8 mouse cellular contexts compared by ENCODE assay signal in genomic region chr8:127440161-127440833, GRCm38 (mm10).
DNase-seq lines count a peak whose midpoint lies in the region; ATAC-seq lines count a peak whose summit lies in the region.

No protein-coding gene starts in this region.

- WGBS in hindbrain, embryonic 13.5 days: 74% methylated on average over 9 of the region's 9 CpGs
- WGBS in hindbrain, embryonic 11.5 days: 80% methylated on average over 9 of the region's 9 CpGs
- 66% methylated on average over 9 of the region's 9 CpGs for WGBS in liver, embryonic 12.5 days (ENCODE audit: insufficient replicate concordance)

- ATAC-seq in hindbrain, embryonic 13.5 days (ENCODE audit: low FRiP score): no peak
- ATAC-seq in hindbrain, embryonic 11.5 days (ENCODE audit: low FRiP score): no peak; the same call in 1 of the 2 replicates
- ATAC-seq in inflammation-experienced regulatory T-cells, adult 6 months: peak; percentile 24
- no peak for ATAC-seq in liver, embryonic 12.5 days

- no peak for DNase-seq in hindbrain, embryonic 11.5 days (ENCODE audit: low spot score)
- peak; percentile 39 for DNase-seq in adipocyte (ENCODE audit: low spot score)
- DNase-seq in thymus, postnatal 4 days: no peak
- DNase-seq in urinary bladder, adult 18-20 months (ENCODE audit: low spot score in 2 of 2): no peak
- no peak for DNase-seq in adrenal gland, postnatal 4 days (ENCODE audit: low spot score in 2 of 2)

- H3K9me3 ChIP-seq in hindbrain, embryonic 13.5 days: no peaks in the 10 kb centered on the region
- no peaks in the 10 kb centered on the region for H3K9me3 ChIP-seq in hindbrain, embryonic 11.5 days (ENCODE audit: control insufficient read depth, low read length)
- no peaks in the 10 kb centered on the region for H3K9me3 ChIP-seq in liver, embryonic 12.5 days (replicated peaks)

- H3K4me3 ChIP-seq in hindbrain, embryonic 13.5 days: no peak overlapping the region
- H3K4me3 ChIP-seq in hindbrain, embryonic 11.5 days (ENCODE audit: low read depth, low read length): no peak overlapping the region
- H3K4me3 ChIP-seq in liver, embryonic 12.5 days: no peak overlapping the region

- no peak overlapping the region for H3K9ac ChIP-seq in hindbrain, embryonic 13.5 days
- no peak overlapping the region for H3K9ac ChIP-seq in hindbrain, embryonic 11.5 days (ENCODE audit: low read depth, low read length)
- no peak overlapping the region for H3K9ac ChIP-seq in liver, embryonic 12.5 days

- H3K4me2 ChIP-seq in hindbrain, embryonic 13.5 days: no peak overlapping the region
- no peak overlapping the region for H3K4me2 ChIP-seq in hindbrain, embryonic 11.5 days (replicated peaks; ENCODE audit: low read depth, low read length)
- H3K4me2 ChIP-seq in liver, embryonic 12.5 days: peak overlapping the region; percentile 31

- H3K27me3 ChIP-seq in hindbrain, embryonic 13.5 days: no peaks in the 10 kb centered on the region
- no peaks in the 10 kb centered on the region for H3K27me3 ChIP-seq in hindbrain, embryonic 11.5 days (ENCODE audit: control insufficient read depth, insufficient read depth, low read length)
- H3K27me3 ChIP-seq in liver, embryonic 12.5 days (replicated peaks): no peaks in the 10 kb centered on the region

- peak overlapping the region; percentile 60; the same call in 1 of the 2 replicates for H3K27ac ChIP-seq in hindbrain, embryonic 13.5 days
- H3K27ac ChIP-seq in hindbrain, embryonic 11.5 days (ENCODE audit: low read depth, low read length): no peak overlapping the region
- peak overlapping the region; percentile 60; the same call in 1 of the 2 replicates for H3K27ac ChIP-seq in liver, embryonic 12.5 days

- no peaks in the 10 kb centered on the region for H3K36me3 ChIP-seq in hindbrain, embryonic 13.5 days
- H3K36me3 ChIP-seq in hindbrain, embryonic 11.5 days (ENCODE audit: control insufficient read depth, insufficient read depth, low read length): no peaks in the 10 kb centered on the region
- H3K36me3 ChIP-seq in liver, embryonic 12.5 days: no peaks in the 10 kb centered on the region

- H3K4me1 ChIP-seq in hindbrain, embryonic 13.5 days (replicated peaks): peaks cover 26% of the 10 kb centered on the region
- H3K4me1 ChIP-seq in hindbrain, embryonic 11.5 days (replicated peaks; ENCODE audit: control insufficient read depth, insufficient read depth, low read length): no peaks in the 10 kb centered on the region
- peaks cover 12% of the 10 kb centered on the region; the same call in 1 of the 2 replicates for H3K4me1 ChIP-seq in liver, embryonic 12.5 days
